Mouse (Mus musculus): ENCODE data around the gene Vmn2r72.

GRCm38 (mm10) chr7:85754997-85755396, at the start of gene Vmn2r72:
- TF ChIP-seq CTCF (IDR thresholded peaks at IDR 0.05; ENCODE audit: control insufficient read depth, insufficient read depth, insufficient read length) (no peak), MAX (IDR thresholded peaks at IDR 0.05) (no peak), USF1 (IDR thresholded peaks at IDR 0.05; ENCODE audit: low read depth) (no peak), FOSL1 (IDR thresholded peaks at IDR 0.05; ENCODE audit: insufficient read depth, low read length, poor library complexity, severe bottlenecking) (no peak), CEBPB (IDR thresholded peaks at IDR 0.05; ENCODE audit: low read depth) (no peak), MYOD1 (IDR thresholded peaks at IDR 0.05; ENCODE audit: control insufficient read depth, insufficient read length, low read depth) (no peak), MYOG (IDR thresholded peaks at IDR 0.05; ENCODE audit: control insufficient read depth, extremely low read depth, insufficient read length) (no peak)
